In genomic region chr1:33903587-33903986, GRCm38 (mm10) we compare ENCODE assay signal across 11 mouse cellular contexts. TPM values are rescaled to one million over a fixed set of nuclear protein-coding genes. Genes with fewer than 3 reads are reported as not detected.
A peak's percentile ranks its signal among the peaks of the same experiment; 100 is the strongest.
DNase-seq lines count a peak whose midpoint lies in the region; ATAC-seq and TF ChIP-seq lines count a peak whose summit lies in the region.
"Had no signal": no experiment of that assay in that cellular context is flagged by ENCODE, and none has a peak within 500 bp of the region (broad histone marks: within the 10 kb centered on the region; RNA-seq: fewer than 3 reads in every experiment).

No protein-coding gene starts in this region.

- no peak overlapping the region for H3K27ac ChIP-seq in kidney, embryonic 15.5 days
- no peak overlapping the region; the same call in 1 of the 2 replicates for H3K27ac ChIP-seq in ES-E14 (ENCODE audit: insufficient read depth, low read depth, low read length, poor library complexity, severe bottlenecking)
- peak overlapping the region; percentile 14; the same call in 1 of the 2 replicates for H3K27ac ChIP-seq in embryonic fibroblast, embryonic 13.5 days (ENCODE audit: insufficient read depth, low read length)
- H3K27ac ChIP-seq in limb, embryonic 11.5 days (replicated peaks; ENCODE audit: low read depth, low read length) = no peak overlapping the region
- H3K27ac ChIP-seq: hindbrain, embryonic 12.5 days; liver, embryonic 14.5 days had no signal

- no peak overlapping the region for H3K4me3 ChIP-seq in kidney, embryonic 15.5 days (replicated peaks)
- peak overlapping the region; percentile 5 to 57 for H3K4me3 ChIP-seq in ES-E14 (ENCODE audit: insufficient read depth in 1 of 2, low read depth in 1 of 2, low read length in 2 of 2, poor library complexity in 1 of 2, severe bottlenecking in 1 of 2)
- no peak overlapping the region for H3K4me3 ChIP-seq in embryonic fibroblast, embryonic 13.5 days (ENCODE audit: insufficient read depth, low read length)
- H3K4me3 ChIP-seq in limb, embryonic 11.5 days (ENCODE audit: low read depth, low read length) = no peak overlapping the region
- H3K4me3 ChIP-seq: hindbrain, embryonic 12.5 days had no signal

- H3K36me3 ChIP-seq in kidney, embryonic 15.5 days = no peaks in the 10 kb centered on the region
- H3K36me3 ChIP-seq in ES-E14 (ENCODE audit: control insufficient read depth, insufficient read depth, low read length, poor library complexity, severe bottlenecking) = no peaks in the 10 kb centered on the region
- H3K36me3 ChIP-seq in limb, embryonic 11.5 days (ENCODE audit: control insufficient read depth, insufficient read depth, low read length) = no peaks in the 10 kb centered on the region
- H3K36me3 ChIP-seq: hindbrain, embryonic 12.5 days had no signal

- no peaks in the 10 kb centered on the region for H3K9me3 ChIP-seq in kidney, embryonic 15.5 days (replicated peaks)
- no peaks in the 10 kb centered on the region for H3K9me3 ChIP-seq in ES-E14 (ENCODE audit: control insufficient read depth, insufficient read depth, low read depth, low read length)
- no peaks in the 10 kb centered on the region for H3K9me3 ChIP-seq in limb, embryonic 11.5 days (ENCODE audit: control insufficient read depth, low read length)
- H3K9me3 ChIP-seq: hindbrain, embryonic 12.5 days had no signal

- TF ChIP-seq CTCF in embryonic fibroblast, embryonic 13.5 days (IDR thresholded peaks at IDR 0.05; ENCODE audit: borderline replicate concordance, insufficient read depth, low read length) = no peak

- peak overlapping the region; percentile 31 for H3K4me2 ChIP-seq in kidney, embryonic 15.5 days
- peak overlapping the region; percentile 4; the same call in 1 of the 2 replicates for H3K4me2 ChIP-seq in limb, embryonic 11.5 days (ENCODE audit: low read depth, severe bottlenecking)
- H3K4me2 ChIP-seq: hindbrain, embryonic 12.5 days had no signal

- peaks cover 42% of the 10 kb centered on the region for H3K27me3 ChIP-seq in kidney, embryonic 15.5 days
- peaks cover 12% of the 10 kb centered on the region for H3K27me3 ChIP-seq in limb, embryonic 11.5 days (ENCODE audit: control insufficient read depth, insufficient read depth, low read length)

- H3K9ac ChIP-seq in kidney, embryonic 15.5 days = no peak overlapping the region
- no peak overlapping the region; the same call in 1 of the 2 replicates for H3K9ac ChIP-seq in ES-E14 (ENCODE audit: insufficient read depth, low read depth, low read length, poor library complexity, severe bottlenecking)
- H3K9ac ChIP-seq in limb, embryonic 11.5 days (ENCODE audit: low read length) = no peak overlapping the region
- H3K9ac ChIP-seq: hindbrain, embryonic 12.5 days; liver, embryonic 14.5 days had no signal

- in situ Hi-C loops in ES-E14 (cut with MboI; ENCODE audit: low sequenced_read_pairs in 2 of 2, unreplicated experiment in 2 of 2) = no loop called here

- peaks cover 18% of the 10 kb centered on the region for H3K4me1 ChIP-seq in kidney, embryonic 15.5 days
- H3K4me1 ChIP-seq in ES-E14 (ENCODE audit: control insufficient read depth in 2 of 2, insufficient read depth in 2 of 2, low read length in 2 of 2, poor library complexity in 1 of 2) = peaks cover 2 to 8% of the 10 kb centered on the region in 2 experiments; a peak in 2 of 4 replicates
- H3K4me1 ChIP-seq in embryonic fibroblast, embryonic 13.5 days (ENCODE audit: control insufficient read depth, insufficient read depth, low read length) = peaks cover 7% of the 10 kb centered on the region; the same call in 1 of the 2 replicates
- H3K4me1 ChIP-seq in limb, embryonic 11.5 days (ENCODE audit: control insufficient read depth, insufficient read depth, low read length) = no peaks in the 10 kb centered on the region

- TF ChIP-seq POLR2A in embryonic fibroblast, embryonic 13.5 days (IDR thresholded peaks at IDR 0.05; ENCODE audit: low read depth, low read length) = no peak

- no peak for DNase-seq in kidney, adult 9 months
- DNase-seq in ES-E14 (ENCODE audit: low read depth, low spot score) = peak; percentile 78
- DNase-seq in limb, embryonic 11.5 days (ENCODE audit: low spot score) = no peak
- DNase-seq in adrenal gland, postnatal 10 days = no peak
- DNase-seq in frontal cortex, postnatal 36 days (ENCODE audit: low spot score in 2 of 2) = no peak
- no peak for DNase-seq in left cerebral cortex, adult 18-20 months (ENCODE audit: low spot score in 2 of 2)
- DNase-seq: cerebellum, adult 9-10 months had no signal

- ATAC-seq in kidney, embryonic 15.5 days (replicated peaks; ENCODE audit: low FRiP score) = no peak
- ATAC-seq in limb, embryonic 11.5 days (ENCODE audit: insufficient number of reproducible peaks, low FRiP score, low TSS enrichment, low read depth) = no peak

- WGBS in kidney, embryonic 15.5 days = 23% methylated on average over 9 of the region's 9 CpGs
- 36% methylated on average over 9 of the region's 9 CpGs for WGBS in limb, embryonic 11.5 days

TF ChIP-seq in ES-E14, 5 proteins besides CTCF, POLR2A, EP300 and RAD21:
- TF ChIP-seq CHD2 (IDR thresholded peaks at IDR 0.05; ENCODE audit: low read depth, low read length) = no peak
- no peak for TF ChIP-seq MAFK (IDR thresholded peaks at IDR 0.05; ENCODE audit: insufficient read depth, low read depth, low read length)
- TF ChIP-seq ZC3H11A (IDR thresholded peaks at IDR 0.05; ENCODE audit: borderline replicate concordance, low read depth, low read length) = no peak
- no peak for TF ChIP-seq HCFC1 (IDR thresholded peaks at IDR 0.05; ENCODE audit: borderline replicate concordance, insufficient read depth, low read length)
- no peak for TF ChIP-seq ZNF384 (IDR thresholded peaks at IDR 0.05; ENCODE audit: low read depth, low read length)
TF ChIP-seq in ES-E14: peak in this region for 0.

RNA-seq across cellular contexts. Expression of gene Bend6, which starts 4.0 kb away (rescaled TPM):
- polyA plus RNA-seq in kidney, embryonic 15.5 days (2015; fragmentation: Nextera tagmentation; extraction: Ambion mirVana) = 0.48 and 0.64 TPM in 2 replicates
- 0.48 and 0.89 TPM in 2 replicates for total RNA-seq in ES-E14 (2012; rRNA removed)
- 5.6 and 6.4 TPM in 2 replicates for polyA plus RNA-seq in embryonic fibroblast, embryonic 13.5 days (2011; ENCODE audit: insufficient read length, low read depth, missing spikeins)
- 0.78 and 1.5 TPM in 2 replicates for polyA plus RNA-seq in limb, embryonic 11.5 days (2014; fragmentation: Nextera tagmentation; extraction: Ambion mirVana)
- 1 to 10 TPM; 1.5 TPM for total RNA-seq in adrenal gland, postnatal 10 days (2021)
- 100 to 1,000 TPM; 142 to 143 TPM for total RNA-seq in left cerebral cortex, adult 18-20 months (2021)

RNA-seq across cellular contexts. Expression of gene Dst, which starts 4.4 kb away (rescaled TPM):
- 25.6 and 27.9 TPM in 2 replicates for polyA plus RNA-seq in kidney, embryonic 15.5 days (2015; fragmentation: Nextera tagmentation; extraction: Ambion mirVana)
- total RNA-seq in ES-E14 (2012; rRNA removed) = 186 and 247 TPM in 2 replicates
- polyA plus RNA-seq in embryonic fibroblast, embryonic 13.5 days (2011; ENCODE audit: insufficient read length, low read depth, missing spikeins) = 101 and 129 TPM in 2 replicates
- polyA plus RNA-seq in limb, embryonic 11.5 days (2014; fragmentation: Nextera tagmentation; extraction: Ambion mirVana) = 14.7 and 18.6 TPM in 2 replicates
- 100 to 1,000 TPM in 1 of 2 experiments, 10 to 100 TPM in 1; 95.3 to 136 TPM for total RNA-seq in adrenal gland, postnatal 10 days (2021)
- total RNA-seq in left cerebral cortex, adult 18-20 months (2021) = 100 to 1,000 TPM; 216 to 227 TPM

Comparison
In these comparisons a context has a peak if more than half of its experiments do, and no peak if none do; other contexts are left out.
1. H3K4me3 ChIP-seq: peak in ES-E14 (2 of 2); none in kidney, embryonic 15.5 days (single experiment), embryonic fibroblast, embryonic 13.5 days (single experiment) and limb, embryonic 11.5 days (single experiment).
2. RNA of gene Bend6, which starts 4.0 kb away (total RNA-seq): 142 to 143 TPM in left cerebral cortex, adult 18-20 months; 1.5 TPM in adrenal gland, postnatal 10 days and 0.48 to 0.89 TPM in ES-E14; every median in the first group is over 10 times any median in the second.